In the genomic region with DNA sequence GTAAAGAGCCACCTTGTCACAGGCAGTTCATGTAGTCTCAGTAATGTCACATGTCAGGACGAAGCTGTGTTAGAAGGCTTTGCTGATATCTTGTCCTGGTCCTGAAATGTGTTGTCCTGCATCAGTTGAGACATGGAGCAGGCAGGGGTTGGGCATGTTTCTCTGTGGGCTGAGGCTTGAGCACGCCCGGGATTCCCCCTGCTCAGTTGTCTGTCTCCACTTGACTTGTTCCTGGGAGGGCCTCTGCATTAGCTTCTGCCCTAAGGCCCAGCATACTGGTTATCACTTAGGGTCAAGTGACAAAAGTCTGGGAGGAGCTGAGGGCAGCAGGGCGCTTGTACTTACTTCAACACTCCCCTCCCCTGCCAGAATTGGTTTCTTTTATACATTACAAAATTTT, we compare ENCODE assay signal across 9 mouse cellular contexts. TPM values are rescaled to one million over a fixed set of nuclear protein-coding genes. Genes with fewer than 3 reads are reported as not detected.
DNase-seq lines count a peak whose midpoint lies in the region; ATAC-seq and TF ChIP-seq lines count a peak whose summit lies in the region.
"Had no signal": no experiment of that assay in that cellular context is flagged by ENCODE, and none has a peak within 500 bp of the region (broad histone marks: within the 10 kb centered on the region; RNA-seq: fewer than 3 reads in every experiment).

No protein-coding gene starts in this region.

- peak overlapping the region; percentile 32; the same call in 1 of the 2 replicates for H3K9ac ChIP-seq in kidney, embryonic 16.5 days (replicated peaks; ENCODE audit: low read length)
- no peak overlapping the region for H3K9ac ChIP-seq in ES-E14 (ENCODE audit: insufficient read depth, low read depth, low read length, poor library complexity, severe bottlenecking)
- no peak overlapping the region for H3K9ac ChIP-seq in liver, postnatal 0 days (replicated peaks)
- H3K9ac ChIP-seq: forebrain, postnatal 0 days had no signal

- ATAC-seq in kidney, embryonic 16.5 days (ENCODE audit: low FRiP score, low TSS enrichment), result peak; percentile 24; the same call in 1 of the 2 replicates
- peak; percentile 33; the same call in 1 of the 2 replicates for ATAC-seq in liver, postnatal 0 days
- ATAC-seq in erythroblast, adult 5-6 weeks (replicated peaks; ENCODE audit: low FRiP score, poor library complexity, severe bottlenecking), result no peak
- ATAC-seq: forebrain, postnatal 0 days had no signal

- DNase-seq in kidney, adult 8-10 months, result no peak
- DNase-seq in ES-E14 (ENCODE audit: low read depth, low spot score), result no peak
- no peak for DNase-seq in liver, postnatal 0 days
- no peak for DNase-seq in layer of hippocampus, adult 18-20 months (ENCODE audit: low spot score in 2 of 2)
- DNase-seq: cerebellum, adult 11-12 months; forebrain, postnatal 0 days had no signal

- peak overlapping the region; percentile 93 for H3K27ac ChIP-seq in kidney, embryonic 16.5 days (ENCODE audit: low read length)
- peak overlapping the region; percentile 77; the same call in 1 of the 2 replicates for H3K27ac ChIP-seq in ES-E14 (ENCODE audit: insufficient read depth, low read depth, low read length, poor library complexity, severe bottlenecking)
- H3K27ac ChIP-seq in embryonic fibroblast, embryonic 13.5 days (ENCODE audit: insufficient read depth, low read length), result peak overlapping the region; percentile 4; the same call in 1 of the 2 replicates
- peak overlapping the region; percentile 35; the same call in 1 of the 2 replicates for H3K27ac ChIP-seq in liver, postnatal 0 days (ENCODE audit: low read depth)

- WGBS in kidney, embryonic 16.5 days, result 35% methylated on average over 4 of the region's 4 CpGs
- WGBS in liver, postnatal 0 days (ENCODE audit: insufficient replicate concordance), result 45% methylated on average over 4 of the region's 4 CpGs

- TF ChIP-seq POLR2A in embryonic fibroblast, embryonic 13.5 days (IDR thresholded peaks at IDR 0.05; ENCODE audit: low read depth, low read length), result no peak

- H3K27me3 ChIP-seq in kidney, embryonic 16.5 days (ENCODE audit: insufficient read depth, low read length), result no peaks in the 10 kb centered on the region
- H3K27me3 ChIP-seq in liver, postnatal 0 days (ENCODE audit: insufficient read depth, low read length), result no peaks in the 10 kb centered on the region

- no peak for TF ChIP-seq EP300 in liver, postnatal 0 days (IDR thresholded peaks at IDR 0.05; ENCODE audit: low read depth)

- in situ Hi-C loops in ES-E14 (cut with MboI; ENCODE audit: low sequenced_read_pairs in 2 of 2, unreplicated experiment in 2 of 2), result no loop called here

- no peaks in the 10 kb centered on the region for H3K9me3 ChIP-seq in kidney, embryonic 16.5 days (ENCODE audit: low read length)
- no peaks in the 10 kb centered on the region for H3K9me3 ChIP-seq in ES-E14 (ENCODE audit: control insufficient read depth, insufficient read depth, low read depth, low read length)
- H3K9me3 ChIP-seq in liver, postnatal 0 days (ENCODE audit: low read length), result no peaks in the 10 kb centered on the region

- TF ChIP-seq CTCF in embryonic fibroblast, embryonic 13.5 days (IDR thresholded peaks at IDR 0.05; ENCODE audit: borderline replicate concordance, insufficient read depth, low read length), result no peak
- no peak for TF ChIP-seq CTCF in liver, postnatal 0 days (IDR thresholded peaks at IDR 0.05; ENCODE audit: low read depth)

- H3K4me1 ChIP-seq in kidney, embryonic 16.5 days (ENCODE audit: insufficient read depth, low read length), result peaks cover 34% of the 10 kb centered on the region
- H3K4me1 ChIP-seq in ES-E14 (ENCODE audit: control insufficient read depth in 2 of 2, insufficient read depth in 2 of 2, low read length in 2 of 2, poor library complexity in 1 of 2), result peaks cover 26 to 29% of the 10 kb centered on the region in 2 experiments
- H3K4me1 ChIP-seq in embryonic fibroblast, embryonic 13.5 days (ENCODE audit: control insufficient read depth, insufficient read depth, low read length), result peaks cover 14% of the 10 kb centered on the region
- peaks cover 9% of the 10 kb centered on the region; the same call in 1 of the 2 replicates for H3K4me1 ChIP-seq in liver, postnatal 0 days (ENCODE audit: insufficient read depth)

- 0 out of 2 replicates have a peak overlapping the region, but pooled peaks have one; percentile 7 for H3K4me2 ChIP-seq in kidney, embryonic 16.5 days (replicated peaks; ENCODE audit: low read depth, low read length)
- H3K4me2 ChIP-seq in liver, postnatal 0 days (ENCODE audit: low read depth, low read length), result no peak overlapping the region

- H3K4me3 ChIP-seq in kidney, embryonic 16.5 days (ENCODE audit: low read length), result 0 out of 2 replicates have a peak overlapping the region, but pooled peaks have one; percentile 1
- no peak overlapping the region for H3K4me3 ChIP-seq in ES-E14 (ENCODE audit: insufficient read depth in 1 of 2, low read depth in 1 of 2, low read length in 2 of 2, poor library complexity in 1 of 2, severe bottlenecking in 1 of 2)
- H3K4me3 ChIP-seq in embryonic fibroblast, embryonic 13.5 days (ENCODE audit: insufficient read depth, low read length), result no peak overlapping the region
- H3K4me3 ChIP-seq in liver, postnatal 0 days (ENCODE audit: low read depth, low read length), result no peak overlapping the region

- peaks cover 28% of the 10 kb centered on the region for H3K36me3 ChIP-seq in kidney, embryonic 16.5 days (ENCODE audit: insufficient read depth, low read length)
- H3K36me3 ChIP-seq in ES-E14 (ENCODE audit: control insufficient read depth, insufficient read depth, low read length, poor library complexity, severe bottlenecking), result peaks cover 22% of the 10 kb centered on the region
- H3K36me3 ChIP-seq in liver, postnatal 0 days (replicated peaks; ENCODE audit: insufficient read depth, low read length), result peaks cover 27% of the 10 kb centered on the region

TF ChIP-seq in ES-E14, 5 proteins besides CTCF, POLR2A, EP300 and RAD21:
- TF ChIP-seq CHD2 (IDR thresholded peaks at IDR 0.05; ENCODE audit: low read depth, low read length) (no peak), MAFK (IDR thresholded peaks at IDR 0.05; ENCODE audit: insufficient read depth, low read depth, low read length) (no peak), ZNF384 (IDR thresholded peaks at IDR 0.05; ENCODE audit: low read depth, low read length) (no peak), HCFC1 (IDR thresholded peaks at IDR 0.05; ENCODE audit: borderline replicate concordance, insufficient read depth, low read length) (no peak), ZC3H11A (IDR thresholded peaks at IDR 0.05; ENCODE audit: borderline replicate concordance, low read depth, low read length) (no peak)

RNA-seq across cellular contexts. Expression of a gene that starts 13.4 kb away (rescaled TPM):
- polyA plus RNA-seq in kidney, embryonic 16.5 days (2015; fragmentation: Nextera tagmentation; extraction: Ambion mirVana), result 38.3 and 41.6 TPM in 2 replicates
- total RNA-seq in ES-E14 (2012; rRNA removed), result 111 and 156 TPM in 2 replicates
- polyA plus RNA-seq in embryonic fibroblast, embryonic 13.5 days (2011; ENCODE audit: insufficient read length, low read depth, missing spikeins), result 81.1 and 92.5 TPM in 2 replicates
- 9.2 and 9.8 TPM in 2 replicates for polyA plus RNA-seq in liver, postnatal 0 days (2015; fragmentation: Nextera tagmentation; extraction: Ambion mirVana)
- 2.5 and 10.7 TPM in 2 replicates for total RNA-seq in erythroblast, adult 5-6 weeks (2015; ENCODE audit: low replicate concordance)
- 11.7 TPM in 2 replicates for total RNA-seq in erythroblast, adult 5-6 weeks (2017; ENCODE audit: low replicate concordance)
- total RNA-seq in layer of hippocampus, adult 18-20 months (2021), result 10 to 100 TPM; 42.5 to 48.2 TPM

RNA-seq across cellular contexts. Expression of a gene that starts 23.7 kb away (rescaled TPM):
- 19.4 and 24.3 TPM in 2 replicates for polyA plus RNA-seq in kidney, embryonic 16.5 days (2015; fragmentation: Nextera tagmentation; extraction: Ambion mirVana)
- 15.1 and 16.5 TPM in 2 replicates for total RNA-seq in ES-E14 (2012; rRNA removed)
- 69.8 and 75.6 TPM in 2 replicates for polyA plus RNA-seq in embryonic fibroblast, embryonic 13.5 days (2011; ENCODE audit: insufficient read length, low read depth, missing spikeins)
- polyA plus RNA-seq in liver, postnatal 0 days (2015; fragmentation: Nextera tagmentation; extraction: Ambion mirVana), result 4.1 and 4.5 TPM in 2 replicates
- total RNA-seq in erythroblast, adult 5-6 weeks (2015; ENCODE audit: low replicate concordance), result 15.5 and 20.4 TPM in 2 replicates
- 2.9 and 6.1 TPM in 2 replicates for total RNA-seq in erythroblast, adult 5-6 weeks (2017; ENCODE audit: low replicate concordance)
- total RNA-seq in layer of hippocampus, adult 18-20 months (2021), result 100 to 1,000 TPM; 111 to 130 TPM

Comparison
In these comparisons a context has a peak if more than half of its experiments do, and no peak if none do; other contexts are left out.
1. H3K27ac ChIP-seq: peak in every context shown above with its lines; median percentile 93 in kidney, embryonic 16.5 days; 77 in ES-E14; 35 in liver, postnatal 0 days; 4 in embryonic fibroblast, embryonic 13.5 days.